11 mouse cellular contexts compared by ENCODE assay signal in genomic region chr3:35249160-35249559, GRCm38 (mm10).
DNase-seq lines count a peak whose midpoint lies in the region; ATAC-seq and TF ChIP-seq lines count a peak whose summit lies in the region.
"Had no signal": no experiment of that assay in that cellular context is flagged by ENCODE, and none has a peak within 500 bp of the region (broad histone marks: within the 10 kb centered on the region; RNA-seq: fewer than 3 reads in every experiment).

No protein-coding gene starts in this region.

- H3K36me3 ChIP-seq in heart, embryonic 10.5 days = no peaks in the 10 kb centered on the region
- H3K36me3 ChIP-seq in liver, embryonic 11.5 days (ENCODE audit: control insufficient read depth, insufficient read depth, low read length) = no peaks in the 10 kb centered on the region
- H3K36me3 ChIP-seq in stomach, embryonic 14.5 days (ENCODE audit: control insufficient read depth, insufficient read depth, low read length) = no peaks in the 10 kb centered on the region

- H3K4me2 ChIP-seq in liver, embryonic 11.5 days = no peak overlapping the region
- no peak overlapping the region for H3K4me2 ChIP-seq in stomach, embryonic 14.5 days (replicated peaks; ENCODE audit: low read depth, low read length)

- H3K9me3 ChIP-seq in heart, embryonic 10.5 days = no peaks in the 10 kb centered on the region
- H3K9me3 ChIP-seq in liver, embryonic 11.5 days (ENCODE audit: control insufficient read depth, low read length) = no peaks in the 10 kb centered on the region
- no peaks in the 10 kb centered on the region for H3K9me3 ChIP-seq in stomach, embryonic 14.5 days (ENCODE audit: control insufficient read depth, low read depth, low read length)

- TF ChIP-seq CTCF in lung, adult 2 months (IDR thresholded peaks at IDR 0.05; ENCODE audit: insufficient read depth, low read length) = no peak

- TF ChIP-seq POLR2A in lung, adult 2 months (IDR thresholded peaks at IDR 0.05; ENCODE audit: borderline replicate concordance, extremely low read depth, low read depth, low read length) = no peak

- ATAC-seq in liver, embryonic 11.5 days (replicated peaks; ENCODE audit: low FRiP score) = no peak
- ATAC-seq in stomach, embryonic 14.5 days (ENCODE audit: insufficient number of reproducible peaks, insufficient read depth, low FRiP score, low read depth) = peak; percentile 84; the same call in 1 of the 2 replicates
- ATAC-seq: CD4-positive, CD25-positive, alpha-beta regulatory T cell, adult 4 months had no signal

- peak; percentile 80 for DNase-seq in heart, embryonic 10.5 days (ENCODE audit: low spot score)
- DNase-seq in heart, adult 8-10 months (ENCODE audit: low spot score) = no peak
- peak; percentile 24 for DNase-seq in liver
- DNase-seq in liver, embryonic 11.5 days (ENCODE audit: low spot score) = no peak
- DNase-seq in lung, adult 2 months = peak; percentile 41
- no peak for DNase-seq in frontal cortex, postnatal 10 days (ENCODE audit: low spot score in 2 of 2)
- DNase-seq in frontal cortex, adult 2 months (ENCODE audit: extremely low spot score in 1 of 2, low spot score in 1 of 2) = no peak
- DNase-seq: gastrocnemius, adult 2 months had no signal

- no peak overlapping the region for H3K27ac ChIP-seq in heart, embryonic 10.5 days
- H3K27ac ChIP-seq in liver, embryonic 11.5 days (ENCODE audit: low read depth, low read length) = no peak overlapping the region
- no peak overlapping the region for H3K27ac ChIP-seq in stomach, embryonic 14.5 days (ENCODE audit: low read length)
- H3K27ac ChIP-seq: gastrocnemius, adult 2 months had no signal

- H3K4me3 ChIP-seq in heart, embryonic 10.5 days = no peak overlapping the region
- no peak overlapping the region for H3K4me3 ChIP-seq in liver, embryonic 11.5 days (ENCODE audit: low read depth, low read length)
- H3K4me3 ChIP-seq in lung, adult 2 months (replicated peaks; ENCODE audit: extremely low read depth, low read depth, low read length) = no peak overlapping the region
- no peak overlapping the region for H3K4me3 ChIP-seq in stomach, embryonic 14.5 days (ENCODE audit: low read depth, low read length)
- H3K4me3 ChIP-seq: gastrocnemius, adult 2 months; megakaryocyte, embryonic 14.5 days had no signal

- H3K9ac ChIP-seq in liver, embryonic 11.5 days (ENCODE audit: low read depth, low read length) = no peak overlapping the region
- no peak overlapping the region for H3K9ac ChIP-seq in stomach, embryonic 14.5 days (replicated peaks; ENCODE audit: low read depth, low read length)

- 75% methylated on average over 10 of the region's 10 CpGs for WGBS in heart, embryonic 10.5 days
- 72% methylated on average over 10 of the region's 10 CpGs for WGBS in liver, embryonic 11.5 days
- WGBS in lung, adult 2 months = 51% methylated on average over 10 of the region's 10 CpGs
- WGBS in stomach, embryonic 14.5 days = 28% methylated on average over 10 of the region's 10 CpGs

- no peaks in the 10 kb centered on the region for H3K27me3 ChIP-seq in heart, embryonic 10.5 days (ENCODE audit: insufficient read depth, poor library complexity, severe bottlenecking)
- H3K27me3 ChIP-seq in liver, embryonic 11.5 days (replicated peaks; ENCODE audit: control insufficient read depth, insufficient read depth, low read length) = no peaks in the 10 kb centered on the region
- no peaks in the 10 kb centered on the region for H3K27me3 ChIP-seq in stomach, embryonic 14.5 days (ENCODE audit: control insufficient read depth, insufficient read depth, low read length)
- H3K27me3 ChIP-seq: megakaryocyte, embryonic 14.5 days had no signal

- no peaks in the 10 kb centered on the region for H3K4me1 ChIP-seq in heart, embryonic 10.5 days
- H3K4me1 ChIP-seq in liver, embryonic 11.5 days (replicated peaks; ENCODE audit: control insufficient read depth, insufficient read depth, low read length) = no peaks in the 10 kb centered on the region
- H3K4me1 ChIP-seq in lung, adult 2 months (ENCODE audit: control insufficient read depth, insufficient read depth, low read length) = peaks cover 2% of the 10 kb centered on the region; the same call in 1 of the 2 replicates
- peaks cover 6% of the 10 kb centered on the region; the same call in 1 of the 2 replicates for H3K4me1 ChIP-seq in stomach, embryonic 14.5 days (ENCODE audit: control insufficient read depth, insufficient read depth, low read length)
- H3K4me1 ChIP-seq: megakaryocyte, embryonic 14.5 days had no signal

Comparison
In these comparisons a context has a peak if more than half of its experiments do, and no peak if none do; other contexts are left out.
1. DNase-seq: peak in heart, embryonic 10.5 days (single experiment), liver (single experiment) and lung, adult 2 months (single experiment); none in heart, adult 8-10 months (single experiment), liver, embryonic 11.5 days (single experiment), frontal cortex, postnatal 10 days (0 of 2) and frontal cortex, adult 2 months (0 of 2).